Mouse (Mus musculus) kidney, adult 2 months (tissue): Measurements from ENCODE around the gene Klhdc8b.

Source experiments
- CTCF ChIP-seq: fragments of 200-500 bp; conservative IDR thresholded peaks from 2 replicates; pipeline ENCODE4 v1.5.1; 2011; ENCODE audit warnings: low read depth, mild to moderate bottlenecking, control low read depth, low read length, moderate library complexity, mixed read lengths; ENCODE audit not compliant: insufficient read depth, insufficient read length
- POLR2A ChIP-seq: fragments of 200-500 bp; IDR thresholded peaks from one replicate; pipeline ENCODE4 v1.6.1; 2011; ENCODE audit warnings: low read depth, low read length, control low read depth

GRCm38 (mm10) chr9:108454429-108454828 is 7.0 kb downstream of the Klhdc8b start:
- TF ChIP-seq CTCF (no peak), POLR2A (no peak)
